Mouse (Mus musculus): ENCODE data around the gene Atp6v0d1. TPM values are rescaled to one million over a fixed set of nuclear protein-coding genes. Genes with fewer than 3 reads are reported as not detected.

Gene Atp6v0d1
- polyA plus RNA-seq, 2 experiments from 2014 or later = 33.7 to 36.8 TPM

DNA sequence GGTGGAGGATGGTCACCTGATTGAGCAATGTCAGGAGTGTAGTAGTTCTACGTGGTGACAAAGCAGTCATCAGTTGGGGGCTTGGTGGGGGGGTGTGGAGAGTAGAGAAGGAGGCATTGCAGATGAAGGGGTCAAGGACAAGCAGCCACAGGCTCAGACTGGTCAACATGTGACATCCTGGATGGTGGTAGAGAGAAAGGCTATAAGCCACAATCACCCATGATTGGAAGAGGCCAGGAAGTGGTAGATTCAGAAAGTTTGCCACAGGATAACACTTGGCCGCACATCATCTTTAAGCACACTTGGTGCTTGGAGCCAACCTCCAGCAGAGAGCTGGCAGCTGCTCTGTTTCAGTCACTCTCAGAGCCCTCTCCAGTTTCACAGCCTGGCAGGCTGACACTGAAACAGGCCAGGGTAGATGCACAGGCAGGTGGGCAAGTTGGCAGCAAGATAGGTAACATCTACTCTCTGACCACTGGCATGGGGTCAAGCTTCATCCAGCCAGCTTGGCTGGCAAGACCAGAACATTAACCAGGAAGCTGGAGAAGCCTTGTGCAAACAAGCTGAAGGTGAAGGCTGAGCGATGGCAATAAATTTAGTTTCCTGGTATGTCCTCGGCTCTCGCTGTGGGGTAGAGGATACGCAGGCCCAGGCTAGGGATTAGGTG lies 28.7 kb downstream of the Atp6v0d1 start:
- no peak for ATAC-seq

DNA sequence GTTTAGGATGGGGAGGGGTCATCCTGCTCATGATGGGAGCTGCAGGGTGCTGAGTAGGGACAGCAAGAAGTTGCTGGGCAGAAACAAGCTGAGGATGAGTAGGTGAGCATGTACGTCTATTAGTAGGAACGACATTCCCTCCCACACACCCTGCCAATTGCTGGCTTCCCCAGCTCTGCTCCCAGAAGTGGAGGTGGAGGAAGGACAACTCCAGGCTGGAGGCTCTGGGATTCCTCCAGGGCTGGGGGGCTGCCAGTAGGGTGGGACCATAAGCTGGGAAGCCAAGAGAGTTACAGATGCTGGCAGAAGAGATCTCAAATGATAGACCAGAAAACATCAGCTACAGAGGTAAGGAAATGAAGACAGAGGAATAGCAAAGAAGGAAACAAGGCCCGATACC lies 29.3 kb downstream of the Atp6v0d1 start:
- ATAC-seq = no peak

DNA sequence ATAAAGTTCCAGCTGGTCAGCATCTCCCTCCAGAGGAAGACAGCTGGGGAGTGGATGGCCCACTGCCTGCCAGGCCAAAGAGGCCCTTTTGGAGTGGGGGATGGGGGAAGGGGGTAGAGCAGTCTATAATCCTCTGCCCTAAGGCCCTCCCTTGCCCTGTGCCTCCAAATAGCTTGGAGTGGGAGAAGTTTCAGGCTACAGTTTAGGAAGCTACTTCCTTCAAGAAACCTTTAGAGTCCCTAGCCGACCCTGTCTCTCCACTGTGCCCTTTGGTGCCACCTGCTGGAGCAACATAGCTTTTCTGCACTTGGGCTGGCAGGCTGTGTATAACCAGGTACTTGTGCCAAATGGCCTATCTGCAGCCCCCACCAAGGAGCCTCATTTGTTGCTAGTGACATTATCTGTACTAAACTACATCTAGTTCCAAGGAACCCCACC lies 31.9 kb downstream of the Atp6v0d1 start:
- no peak for ATAC-seq

DNA sequence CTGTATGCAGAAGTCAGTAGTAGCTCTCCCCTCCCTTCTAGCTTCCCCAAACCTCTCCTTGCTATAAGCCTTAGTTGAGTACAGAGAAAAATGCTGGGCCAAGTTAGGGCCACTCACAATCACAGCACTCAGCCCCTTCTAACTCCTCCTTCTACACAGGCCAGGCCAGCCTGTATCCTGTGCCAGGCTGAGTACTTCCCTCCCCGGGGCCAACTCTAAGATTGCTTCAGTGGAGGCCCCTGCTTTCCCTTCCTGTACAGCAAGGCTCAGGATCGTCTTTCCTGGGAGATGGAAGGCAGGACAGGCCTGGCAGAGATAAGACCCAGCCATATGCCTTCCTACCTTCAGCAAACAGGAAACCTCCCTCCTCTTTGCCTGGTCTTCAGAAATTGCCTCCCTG lies 32.4 kb downstream of the Atp6v0d1 start:
- no peak for ATAC-seq

DNA sequence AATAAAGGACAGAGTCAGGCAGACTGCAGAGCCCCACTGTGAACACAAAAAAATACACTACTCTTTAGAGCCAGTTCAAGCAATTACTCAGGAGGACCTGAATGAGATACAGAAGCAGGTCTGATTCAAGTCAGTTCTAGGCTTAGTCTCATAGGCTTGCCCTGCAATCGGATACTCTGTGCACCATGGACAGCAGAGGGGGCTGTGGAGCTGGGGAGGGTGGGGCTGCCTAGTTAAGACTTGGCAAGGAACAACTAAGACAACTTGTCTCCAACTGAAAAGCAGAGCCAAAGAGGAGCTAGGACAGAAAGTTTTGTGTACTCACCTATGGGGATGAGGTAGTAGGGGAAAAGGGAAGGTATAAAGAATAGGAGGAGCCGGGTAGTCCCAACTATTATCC lies 34.1 kb downstream of the Atp6v0d1 start:
- no peak for ATAC-seq

DNA sequence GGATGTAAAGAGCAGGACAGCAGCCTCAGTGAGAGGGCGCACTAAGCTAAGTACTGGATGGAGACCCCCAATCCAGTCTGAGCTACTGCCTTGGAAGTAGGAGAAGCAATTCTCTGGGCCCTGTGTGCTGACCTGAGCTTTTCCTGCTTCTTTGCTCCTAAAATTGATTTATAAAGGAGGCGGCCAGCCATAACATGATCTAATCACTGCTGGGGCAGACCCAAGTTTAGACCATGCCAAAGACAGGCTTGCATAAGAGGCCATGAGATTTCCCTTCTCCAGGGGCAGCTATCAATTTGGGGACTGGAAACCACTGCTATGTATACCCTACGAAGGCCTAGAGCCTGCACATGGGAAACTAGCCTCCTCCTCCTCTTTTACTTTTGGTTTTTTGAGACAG lies 36.6 kb downstream of the Atp6v0d1 start:
- ATAC-seq = no peak

DNA sequence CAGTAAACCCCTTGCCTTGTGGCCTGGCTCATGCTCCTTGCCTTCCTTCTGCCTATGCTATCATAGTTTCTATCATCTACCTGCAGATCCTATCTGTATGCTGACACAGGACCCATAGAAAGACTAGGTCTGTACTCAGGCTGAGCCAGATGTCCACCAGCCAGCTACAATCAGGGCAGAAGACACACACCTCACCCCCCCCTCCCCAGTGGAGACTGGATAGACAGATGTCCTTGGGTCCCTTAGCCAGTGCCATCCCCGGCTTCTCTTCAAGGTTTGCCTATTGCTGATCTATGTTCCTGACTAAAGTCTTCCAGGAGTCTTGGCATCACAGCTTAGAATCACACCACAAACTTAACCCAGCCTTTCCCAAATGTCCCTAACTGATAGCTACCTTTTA lies 37.6 kb downstream of the Atp6v0d1 start:
- no peak for ATAC-seq

DNA sequence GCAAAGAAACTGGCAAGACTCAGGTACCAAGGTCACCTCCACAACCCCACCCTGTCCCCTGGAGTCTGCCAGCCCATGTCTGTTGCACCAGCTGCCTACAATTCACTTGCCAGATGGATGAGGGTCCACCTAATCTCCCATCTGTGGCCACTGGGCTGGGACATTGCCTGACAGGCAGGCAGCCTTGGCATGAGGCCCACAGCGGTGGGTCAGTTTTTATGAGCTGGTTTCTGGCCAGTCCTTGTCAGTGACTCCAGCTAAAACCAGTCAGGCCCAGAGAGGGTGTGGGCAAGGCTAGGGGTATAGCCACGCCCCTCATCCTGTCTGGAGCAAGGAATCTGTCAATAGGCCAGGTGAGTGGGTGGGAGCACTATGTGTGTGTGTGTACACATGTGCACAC lies 38.7 kb downstream of the Atp6v0d1 start:
- no peak for ATAC-seq

DNA sequence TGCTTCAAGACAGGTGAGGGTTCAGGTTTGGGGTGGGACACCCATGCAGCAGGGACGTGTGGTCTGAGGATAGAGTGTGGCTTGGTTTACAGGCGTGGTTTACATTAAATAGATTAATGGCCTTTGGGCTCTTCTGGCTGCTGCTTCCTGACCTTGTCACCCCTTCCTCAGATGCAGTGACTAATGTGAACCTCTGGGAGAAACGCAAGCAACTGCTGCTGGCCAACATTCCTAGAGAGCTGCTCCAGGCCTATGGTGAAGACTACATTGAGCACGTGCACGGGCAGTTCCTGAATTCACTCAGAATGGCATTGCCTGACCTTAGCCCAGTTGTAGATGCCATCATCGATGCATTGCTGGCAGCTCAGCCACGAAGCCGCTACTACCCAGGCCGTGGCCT lies 43.0 kb downstream of the Atp6v0d1 start:
- ATAC-seq = no peak

DNA sequence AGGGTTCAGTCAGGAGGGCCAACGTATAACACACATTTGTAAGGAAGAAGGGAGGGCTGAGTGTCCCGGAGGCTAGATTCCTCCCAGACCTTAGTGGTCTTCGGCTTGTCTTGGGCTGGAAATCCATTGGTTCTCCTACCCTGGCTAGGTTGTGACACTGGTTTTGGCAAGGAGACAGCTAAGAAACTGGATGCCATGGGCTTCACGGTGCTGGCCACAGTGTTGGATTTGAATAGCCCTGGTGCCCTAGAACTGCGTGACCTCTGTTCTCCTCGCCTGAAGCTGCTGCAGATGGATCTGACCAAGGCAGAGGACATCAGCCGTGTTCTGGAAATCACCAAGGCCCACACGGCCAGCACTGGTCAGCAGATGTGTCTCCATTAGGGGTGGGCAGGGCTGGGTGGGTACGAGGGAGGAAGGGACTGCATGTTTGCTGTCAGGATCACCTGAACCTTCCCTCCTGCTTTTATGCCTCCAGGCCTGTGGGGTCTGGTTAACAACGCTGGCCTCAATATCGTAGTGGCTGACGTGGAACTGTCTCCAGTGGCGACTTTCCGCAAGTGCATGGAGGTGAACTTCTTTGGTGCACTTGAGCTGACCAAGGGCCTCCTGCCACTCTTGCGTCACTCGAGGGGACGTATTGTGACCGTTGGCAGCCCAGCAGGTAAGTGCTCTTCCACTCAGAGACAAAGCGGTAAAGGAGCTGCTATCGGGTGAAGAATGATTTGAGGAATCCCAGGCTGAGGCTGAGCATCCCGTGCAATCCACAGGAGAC lies 43.7 kb downstream of the Atp6v0d1 start:
- no peak for ATAC-seq

DNA sequence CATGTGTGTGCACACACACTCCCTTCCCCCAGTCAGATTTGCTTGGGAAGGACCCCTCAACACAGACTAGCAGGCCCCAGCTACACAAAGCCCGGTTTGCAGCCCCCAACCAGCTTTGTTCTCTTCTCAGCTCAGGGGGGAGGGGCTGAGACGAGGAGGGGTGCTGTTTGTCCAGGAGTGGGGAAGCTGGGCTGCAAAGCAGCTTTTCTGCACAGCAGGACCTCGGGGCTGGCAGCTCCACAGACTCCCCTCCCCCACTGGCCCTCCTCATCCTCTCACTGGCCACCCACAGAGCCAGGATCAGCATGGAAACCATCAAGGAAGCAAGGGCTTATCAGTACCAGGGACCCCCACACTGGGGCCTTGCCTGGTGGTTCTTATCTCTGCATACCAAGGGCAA lies 44.8 kb downstream of the Atp6v0d1 start:
- no peak for ATAC-seq

DNA sequence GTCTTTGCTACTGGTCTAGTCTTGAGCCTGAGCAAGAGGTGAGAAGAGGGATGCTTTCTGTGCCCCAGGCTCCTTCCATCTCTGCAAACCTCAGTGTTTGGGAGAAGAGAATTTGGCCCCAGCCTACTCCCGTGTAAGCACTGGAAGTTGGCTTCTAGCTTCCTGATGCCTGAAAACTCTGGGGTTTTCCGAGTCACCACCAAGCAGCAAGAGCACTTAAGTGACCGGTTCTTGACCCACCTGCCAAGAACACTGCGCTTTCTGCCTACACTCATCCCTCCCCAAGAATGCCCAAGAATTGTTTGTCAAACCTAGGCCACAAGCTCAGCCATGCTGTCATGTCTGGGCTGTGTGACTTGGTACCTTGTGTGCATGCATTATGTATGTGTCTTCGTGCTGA lies 45.3 kb downstream of the Atp6v0d1 start:
- no peak for ATAC-seq

DNA sequence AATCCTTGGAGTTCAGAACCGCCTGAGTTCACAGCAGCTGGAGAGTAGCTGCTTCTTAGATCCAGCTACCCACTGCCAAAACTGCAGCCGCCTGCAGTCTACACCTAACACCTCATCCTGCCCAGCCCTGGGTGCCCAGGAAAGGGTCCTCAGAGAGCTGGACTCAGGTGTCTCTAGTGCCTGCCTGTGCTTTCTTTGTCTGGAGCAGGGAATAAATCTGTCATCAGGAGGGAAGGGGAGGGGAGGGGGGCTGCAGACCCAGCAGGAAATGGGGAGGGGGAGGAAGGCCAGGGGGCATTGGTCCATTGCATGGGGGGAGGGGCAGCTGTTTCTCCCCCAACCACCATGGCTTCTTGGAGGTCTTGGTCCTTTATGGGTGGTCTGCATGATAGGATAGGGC lies 46.3 kb downstream of the Atp6v0d1 start:
- ATAC-seq = no peak

DNA sequence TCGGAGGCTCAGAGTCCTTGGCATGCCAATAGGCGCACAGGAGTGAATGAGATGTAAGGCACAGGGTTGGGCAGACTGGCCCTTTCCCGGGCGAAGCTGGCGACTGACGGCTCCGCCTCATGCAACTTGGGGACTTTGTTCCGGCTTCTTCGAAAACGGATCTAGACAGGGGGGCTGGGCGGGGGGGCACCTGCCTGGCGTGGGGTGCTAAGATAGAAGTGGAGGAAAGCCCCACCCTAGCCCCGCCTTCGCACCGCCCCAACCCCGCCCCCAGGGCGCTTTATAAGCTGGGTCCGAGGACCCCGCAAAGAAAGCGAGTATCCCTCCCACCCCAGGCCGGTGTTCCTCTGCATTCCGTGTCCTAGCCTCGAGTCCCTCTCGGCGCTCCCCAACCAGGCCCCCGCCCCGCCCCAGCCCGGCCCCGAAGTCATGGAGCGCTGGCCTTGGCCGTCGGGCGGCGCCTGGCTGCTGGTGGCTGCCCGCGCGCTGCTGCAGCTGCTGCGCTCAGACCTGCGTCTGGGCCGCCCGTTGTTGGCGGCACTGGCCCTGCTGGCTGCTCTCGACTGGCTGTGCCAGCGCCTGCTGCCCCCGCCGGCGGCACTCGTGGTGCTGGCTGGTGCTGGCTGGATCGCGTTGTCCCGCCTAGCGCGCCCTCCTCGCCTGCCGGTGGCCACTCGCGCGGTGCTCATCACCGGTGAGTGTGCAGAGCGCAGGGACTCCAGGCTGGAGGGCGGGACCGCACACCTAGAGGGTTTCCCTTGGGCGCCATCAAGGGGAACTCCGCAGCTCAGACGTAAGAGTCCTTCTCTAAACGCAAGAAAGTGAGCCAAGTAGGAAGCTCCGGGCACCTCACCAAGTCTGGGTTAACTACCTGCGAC lies 47.2 kb downstream of the Atp6v0d1 start, which contains the start of gene Hsd11b2:
Gene Hsd11b2 (plus strand): TSS at position 320 of the 878 bp plus-strand sequence.
- peak; percentile 87 for ATAC-seq

DNA sequence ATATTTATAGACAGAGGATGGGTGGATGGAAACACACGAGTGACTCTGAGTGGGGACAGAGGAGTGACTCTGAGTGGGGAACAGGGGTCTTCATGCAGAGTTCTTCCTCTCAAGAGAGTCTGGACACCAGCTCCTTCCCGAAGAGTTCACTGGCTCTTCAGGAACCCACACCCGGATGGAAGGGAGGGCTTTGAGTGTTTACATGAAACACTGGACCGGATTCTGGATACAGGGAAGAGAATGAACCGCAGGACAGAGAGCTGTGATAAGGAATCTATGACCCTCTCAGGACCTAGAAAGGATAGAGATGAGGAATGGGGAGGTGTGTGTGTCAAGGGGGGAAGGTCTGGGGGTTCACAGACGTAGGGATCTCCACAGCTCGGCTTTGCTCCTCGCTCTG lies 48.5 kb downstream of the Atp6v0d1 start:
- ATAC-seq = no peak

DNA sequence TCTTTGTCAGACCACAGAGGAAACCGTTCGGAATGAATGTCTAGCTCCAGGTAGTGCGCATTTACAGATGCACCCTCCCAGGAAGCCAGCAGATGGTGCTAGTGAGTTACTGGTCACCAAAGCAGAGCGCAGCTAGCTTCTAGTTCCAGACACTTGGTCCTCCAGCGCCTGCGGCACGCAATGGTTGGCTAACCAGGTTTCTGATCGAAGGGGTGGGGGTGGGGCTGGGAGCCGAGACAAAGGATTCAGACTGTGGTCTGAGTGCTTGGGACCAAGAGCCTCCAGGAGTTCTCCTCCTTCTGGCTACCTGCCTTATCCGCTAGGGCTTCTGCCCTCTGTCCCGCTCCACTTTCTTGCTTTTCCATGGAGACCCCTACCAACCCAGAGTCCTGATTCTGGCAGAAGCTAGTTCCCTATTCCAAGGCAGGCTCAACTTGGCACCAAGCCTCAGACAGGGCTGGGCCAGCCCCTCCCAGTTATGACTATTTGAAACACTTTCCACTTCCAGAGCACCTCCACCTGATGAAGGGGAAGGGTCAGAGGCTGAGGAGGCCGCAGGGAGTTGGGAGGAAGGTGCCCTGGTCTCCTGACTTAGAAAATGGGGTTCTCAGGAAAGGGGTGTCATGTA lies 49.7 kb downstream of the Atp6v0d1 start:
- ATAC-seq = peak; percentile 41

DNA sequence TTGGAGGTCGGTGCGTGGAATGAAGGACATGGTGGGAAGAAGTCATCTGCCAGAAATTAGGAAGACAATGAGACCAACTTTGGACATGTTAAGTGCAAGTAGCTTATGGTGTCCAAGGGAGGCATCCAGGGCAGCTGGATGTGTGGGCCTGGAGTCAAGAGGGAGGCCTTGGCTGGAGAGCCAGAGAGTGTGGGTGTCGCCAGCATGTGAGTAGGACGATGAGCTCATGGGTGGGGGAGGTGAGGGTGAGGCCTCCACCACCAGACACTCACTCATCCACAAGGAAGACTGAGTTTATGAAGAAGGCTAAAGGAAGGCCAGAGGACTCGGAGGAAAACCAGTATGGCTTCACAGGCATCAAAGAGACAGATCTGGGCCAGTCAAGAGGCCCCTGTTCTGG lies 51.2 kb downstream of the Atp6v0d1 start:
- ATAC-seq = no peak

DNA sequence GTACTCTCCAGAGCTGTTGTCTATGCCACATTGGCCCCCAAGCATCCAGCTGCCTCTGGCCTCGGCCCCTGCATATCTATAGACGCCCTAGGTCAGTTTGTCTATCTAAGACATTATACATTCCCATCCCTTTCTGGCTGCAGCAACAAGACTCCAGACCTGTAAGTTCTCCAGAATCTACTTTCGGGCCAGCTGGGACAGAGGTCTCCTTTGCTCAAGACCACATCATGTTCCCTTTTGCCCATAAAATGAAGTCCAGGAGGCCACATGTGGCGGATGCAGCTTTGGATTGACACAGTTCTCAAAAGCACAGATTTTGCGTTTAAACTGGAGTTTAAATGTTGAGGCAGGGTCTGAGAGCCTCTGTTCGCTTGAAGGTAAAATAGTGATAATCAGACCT lies 51.7 kb downstream of the Atp6v0d1 start:
- no peak for ATAC-seq

DNA sequence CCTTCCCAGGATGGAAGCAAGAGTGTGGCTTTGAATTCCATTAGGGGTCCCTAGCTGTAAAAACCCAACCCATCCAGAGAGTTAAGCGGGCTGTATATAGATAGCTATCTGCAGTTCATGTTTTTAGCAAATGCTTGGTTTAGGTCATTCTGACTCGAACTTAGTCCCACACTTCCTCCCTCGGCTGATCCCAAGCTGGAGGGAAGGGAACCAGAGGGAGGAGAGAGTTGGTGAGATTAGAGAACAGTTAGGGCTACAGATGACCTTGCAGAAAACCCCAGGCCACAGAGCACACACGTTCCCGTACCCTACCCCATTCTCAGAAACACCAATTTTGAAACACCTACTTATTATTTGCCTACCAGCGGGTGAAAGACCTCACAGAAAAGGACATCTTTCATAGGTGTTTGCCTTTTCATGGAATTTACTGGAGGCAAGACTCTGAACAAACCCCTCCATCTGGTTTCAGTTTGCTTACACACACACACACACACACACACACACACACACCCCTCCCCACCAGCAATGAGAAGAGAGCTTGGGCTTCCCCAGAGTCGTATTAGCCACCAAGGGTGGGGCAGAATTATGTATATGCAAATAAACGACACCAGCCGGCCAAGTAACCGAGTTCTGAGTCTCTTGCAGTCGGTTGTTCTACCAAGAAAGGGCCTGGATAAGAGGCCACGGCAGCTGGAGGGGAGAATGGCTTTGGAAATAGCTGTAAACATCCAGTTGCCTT lies 55.7 kb downstream of the Atp6v0d1 start:
- ATAC-seq = no peak

DNA sequence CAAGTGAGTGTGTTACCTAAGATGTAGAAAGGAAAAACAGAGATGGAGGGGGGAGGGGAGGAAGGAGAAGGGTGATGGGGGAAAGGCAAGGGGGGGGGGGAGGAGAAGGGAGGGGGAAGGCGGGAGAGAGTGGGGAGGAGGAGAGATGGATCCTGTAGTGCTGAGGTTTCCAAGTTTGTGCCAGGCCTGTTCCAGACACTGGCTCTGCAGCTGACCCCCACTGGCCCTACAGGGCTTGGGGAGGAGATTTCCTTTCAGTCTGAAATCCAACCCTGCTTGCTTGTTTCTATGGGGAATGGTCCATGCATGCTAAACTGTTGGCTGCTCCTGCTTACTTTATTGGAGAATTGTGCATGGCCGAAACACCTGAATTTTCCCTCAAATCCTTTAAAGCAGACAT lies 57.1 kb downstream of the Atp6v0d1 start:
- ATAC-seq = no peak

DNA sequence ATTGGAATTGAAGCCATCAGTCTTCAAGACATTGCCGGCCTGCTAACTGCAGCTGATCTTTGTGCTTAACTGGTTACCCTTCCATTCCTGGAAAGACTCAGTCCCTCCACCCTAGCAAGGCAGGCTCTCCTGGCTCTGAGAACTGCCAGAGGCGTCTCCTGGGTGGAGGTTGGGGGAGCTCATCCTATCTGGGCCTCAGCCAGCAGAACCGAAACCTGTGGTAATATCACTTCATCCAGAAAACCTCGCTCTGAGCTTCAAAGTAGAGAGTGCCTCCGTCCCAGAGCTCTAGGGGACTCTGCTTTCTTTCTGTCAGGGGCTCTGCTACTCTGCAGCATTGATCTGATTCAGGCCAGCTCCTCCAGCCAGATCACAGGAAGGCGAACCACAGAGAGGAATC lies 58.9 kb downstream of the Atp6v0d1 start:
- no peak for ATAC-seq

DNA sequence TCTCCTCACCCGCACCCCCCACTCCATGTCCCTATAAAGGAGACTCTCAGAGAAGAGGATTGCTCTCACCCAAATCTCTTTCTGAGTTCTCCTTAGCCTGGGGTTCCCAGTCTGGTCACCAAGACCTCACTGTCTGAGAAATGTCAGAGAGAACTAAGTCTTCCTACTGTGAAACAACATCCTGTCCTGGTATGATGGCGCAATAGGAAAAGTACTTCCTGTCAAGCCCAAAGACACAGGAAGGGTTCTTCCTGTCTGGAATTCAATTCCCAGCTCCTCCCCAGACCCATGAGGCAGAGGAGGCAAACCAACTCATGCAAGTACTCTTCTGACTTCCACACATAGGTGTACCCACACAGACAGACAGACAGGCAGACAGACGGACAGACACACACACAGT lies 61.2 kb downstream of the Atp6v0d1 start:
- ATAC-seq = no peak
